Mouse (Mus musculus): Measurements from ENCODE around the gene Gpr137c.

GRCm38 (mm10) chr14:45309646-45310045 is 90.1 kb downstream of the Gpr137c start:
- TF ChIP-seq GATA1 (IDR thresholded peaks at IDR 0.05; ENCODE audit: low read length) (no peak), TAL1 (IDR thresholded peaks at IDR 0.05; ENCODE audit: low read length) (no peak)
